Mouse (Mus musculus): ENCODE results near the gene Tspan18.

The Tspan18 gene

DNA sequence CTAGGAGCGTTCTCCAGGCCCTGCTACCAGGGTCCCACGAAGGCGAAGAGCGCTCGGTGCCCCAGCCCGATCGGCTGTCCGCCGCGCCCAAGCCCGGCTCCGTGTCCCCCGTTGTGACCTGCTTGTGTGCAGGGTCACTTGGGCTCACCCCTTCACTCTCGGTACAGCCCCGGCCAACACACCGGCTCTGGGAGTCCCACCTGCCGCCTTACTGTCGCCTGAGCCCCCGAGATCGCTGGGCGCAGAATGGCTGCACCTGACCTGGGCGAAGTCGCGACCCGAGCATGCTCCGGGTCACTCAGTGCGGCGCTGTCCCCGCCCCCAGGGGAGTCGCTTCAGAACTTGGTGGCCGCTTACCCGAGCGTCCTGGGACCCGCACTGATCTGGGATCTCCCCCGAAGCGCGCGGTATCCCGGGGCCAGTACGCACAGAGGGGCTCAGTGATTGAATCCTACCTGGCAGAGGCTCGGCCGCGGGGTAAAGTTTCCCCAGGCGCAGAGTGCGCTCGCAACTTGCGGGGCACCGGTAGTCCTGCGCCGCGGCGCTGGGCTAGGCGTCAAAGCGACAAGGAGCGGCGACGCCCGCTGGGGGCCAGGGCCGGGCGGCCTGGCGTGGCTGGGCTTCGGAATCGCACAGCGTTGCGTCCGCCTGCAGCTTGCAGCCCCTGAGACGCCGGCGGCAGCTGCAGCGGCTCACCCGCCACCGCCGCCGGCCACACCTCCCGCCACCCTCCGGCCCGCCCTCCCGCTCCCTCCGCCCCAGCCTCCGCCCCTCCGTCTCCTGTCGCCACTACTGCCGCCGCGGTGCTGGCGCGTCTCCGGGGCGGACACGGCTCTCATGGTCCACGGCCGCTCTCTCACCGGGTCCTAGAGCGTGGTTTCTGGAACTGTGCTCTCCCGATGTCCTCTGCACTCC, at the start of gene Tspan18:
TSS of gene Tspan18 (minus strand) at position 689 of the 915 bp plus-strand sequence.
- in situ Hi-C loops (cut with MboI, MseI), result loop anchor here (5.0 kb wide), 2 partner anchors 107 to 138 kb away; no protein-coding TSS in a partner anchor

- in situ Hi-C loops (cut with MboI, MseI), result no loop called here
Measured at GRCm38 (mm10) chr2:93383831-93384230, 49.5 kb upstream of the Tspan18 start.

DNA sequence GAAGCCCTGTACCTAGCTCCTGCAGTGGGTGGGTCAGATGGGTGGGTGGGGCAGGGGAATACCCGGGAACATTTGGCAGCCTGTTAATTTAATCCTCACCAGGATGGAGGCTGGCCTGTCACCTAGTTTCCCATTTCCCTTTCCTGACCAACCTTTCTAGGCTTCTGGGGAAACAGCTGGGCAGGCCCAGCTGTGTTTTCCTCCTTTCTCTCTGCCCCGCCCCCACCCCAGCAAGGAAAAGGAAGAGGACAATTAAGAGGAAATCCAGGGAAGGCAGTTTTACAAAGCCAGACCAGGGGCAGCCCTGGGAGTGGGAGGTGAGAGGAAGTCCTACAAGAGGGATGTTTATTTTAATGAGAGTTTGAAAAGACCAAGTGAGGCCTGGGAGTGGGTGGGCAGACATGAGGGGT, 46.4 kb upstream of the Tspan18 start:
- in situ Hi-C loops (cut with MboI, MseI), result no loop called here

- in situ Hi-C loops (cut with MboI, MseI), result no loop called here
Measured at GRCm38 (mm10) chr2:93377797-93378196, 43.5 kb upstream of the Tspan18 start.

DNA sequence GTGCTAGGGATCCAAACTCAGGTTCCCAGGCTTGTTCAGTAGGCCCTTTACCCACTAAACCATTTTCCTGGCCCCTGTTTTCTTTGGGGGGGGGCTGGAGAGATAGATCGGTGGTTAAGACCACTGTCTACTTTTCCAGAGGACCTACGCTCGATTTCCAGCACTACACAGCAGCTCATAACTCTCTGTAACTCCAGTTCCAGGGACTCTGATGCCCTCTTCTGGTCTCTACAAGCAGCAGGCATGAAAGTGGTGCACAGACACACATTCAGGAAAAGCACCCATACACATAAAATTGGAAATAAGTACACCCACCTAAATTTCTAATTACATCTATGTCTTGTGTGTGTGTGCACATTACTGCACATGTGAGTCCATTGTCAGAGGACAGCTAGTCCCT, 42.9 kb upstream of the Tspan18 start:
- in situ Hi-C loops (cut with MboI, MseI), result no loop called here

- in situ Hi-C loops (cut with MboI, MseI), result no loop called here
Measured at GRCm38 (mm10) chr2:93372872-93373271, 38.6 kb upstream of the Tspan18 start.

GRCm38 (mm10) chr2:93372097-93372571, 37.8 kb upstream of the Tspan18 start:
- in situ Hi-C loops (cut with MboI, MseI), result no loop called here

DNA sequence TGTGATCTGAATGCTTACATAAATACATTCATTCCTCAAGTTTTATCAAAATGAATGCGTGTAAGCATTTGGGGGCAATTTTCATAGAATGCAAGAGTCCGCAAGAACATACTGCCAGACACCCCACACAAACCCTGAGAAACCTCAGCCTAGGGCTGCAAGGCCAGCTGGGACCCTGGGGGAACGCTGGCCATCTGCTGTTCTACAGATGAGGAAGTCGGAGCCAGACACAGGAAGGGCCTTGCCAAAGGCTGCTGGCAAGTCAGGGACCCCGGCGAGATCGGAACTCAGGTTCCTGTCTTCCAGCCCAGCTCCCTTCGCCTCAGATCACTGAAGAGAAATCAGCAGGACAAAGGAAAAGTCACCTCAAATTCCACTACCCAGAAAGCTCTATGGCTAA, 34.6 kb upstream of the Tspan18 start:
- in situ Hi-C loops (cut with MboI, MseI), result no loop called here

DNA sequence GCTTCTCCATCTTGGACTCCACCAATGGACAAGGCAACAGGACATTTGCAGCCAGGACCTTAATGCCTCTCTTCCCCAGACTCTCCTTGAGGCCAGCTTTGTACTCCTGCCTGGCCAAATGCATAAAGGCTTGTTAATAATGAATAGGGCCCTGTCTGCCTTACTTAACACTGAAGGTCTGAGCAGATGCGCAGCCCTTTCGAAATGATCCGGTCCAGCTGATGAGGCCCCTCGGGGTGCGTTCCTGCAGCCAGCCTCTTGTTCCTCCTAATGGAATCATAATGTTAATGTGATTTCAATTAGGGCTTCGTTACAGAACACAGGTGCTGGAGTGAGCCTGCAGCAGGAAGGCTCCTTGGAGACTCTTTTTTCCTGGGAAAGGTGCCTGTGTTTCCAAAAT, 33.7 kb upstream of the Tspan18 start:
- in situ Hi-C loops (cut with MboI, MseI), result no loop called here

- in situ Hi-C loops (cut with MboI, MseI), result no loop called here
Measured at GRCm38 (mm10) chr2:93365411-93365810, 31.1 kb upstream of the Tspan18 start.

DNA sequence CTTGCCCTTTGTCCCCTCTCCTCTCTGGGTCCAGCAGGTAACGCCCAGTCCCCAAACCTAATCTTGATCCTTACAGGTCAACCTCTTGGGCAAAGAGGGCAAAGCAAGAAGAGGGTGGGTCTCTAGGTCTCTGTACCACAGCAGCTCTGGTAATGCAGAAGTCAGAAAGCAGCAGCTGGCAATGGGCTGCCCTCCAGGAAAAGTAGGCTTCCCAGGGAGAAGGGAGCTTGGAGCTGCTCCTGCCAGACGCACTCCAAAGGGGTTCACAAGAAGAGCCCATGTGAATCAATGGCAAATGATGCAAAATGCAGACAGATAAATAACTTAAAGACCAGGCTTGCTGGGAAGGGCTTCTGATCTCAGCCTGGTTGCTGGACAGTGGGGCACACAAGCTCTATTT, 30.6 kb upstream of the Tspan18 start:
- in situ Hi-C loops (cut with MboI, MseI), result no loop called here

- in situ Hi-C loops (cut with MboI, MseI), result no loop called here
Measured at GRCm38 (mm10) chr2:93361454-93361853, 27.1 kb upstream of the Tspan18 start.

- in situ Hi-C loops (cut with MboI, MseI), result no loop called here
Measured at GRCm38 (mm10) chr2:93360310-93360709, 26.0 kb upstream of the Tspan18 start.

DNA sequence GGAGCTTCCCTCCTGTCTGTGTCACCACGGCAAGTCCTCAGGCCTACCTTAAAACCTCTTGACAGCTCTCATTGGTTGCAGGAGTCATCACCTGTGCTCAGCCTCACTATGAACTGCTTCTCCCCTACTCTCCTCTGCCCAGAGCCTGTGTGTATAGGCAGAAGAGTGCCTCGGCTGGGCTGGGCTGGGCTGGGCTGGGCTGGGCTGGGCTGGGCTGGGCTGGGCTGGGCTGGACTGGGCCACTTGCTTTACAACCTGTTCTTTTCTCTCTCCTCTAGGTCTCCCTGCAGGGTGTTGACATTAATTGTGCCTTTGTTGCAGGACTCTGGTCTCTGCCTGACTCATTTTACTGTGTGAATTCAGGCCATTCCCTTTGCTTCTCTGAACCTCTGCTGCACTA, 23.1 kb upstream of the Tspan18 start:
- in situ Hi-C loops (cut with MboI, MseI), result no loop called here

DNA sequence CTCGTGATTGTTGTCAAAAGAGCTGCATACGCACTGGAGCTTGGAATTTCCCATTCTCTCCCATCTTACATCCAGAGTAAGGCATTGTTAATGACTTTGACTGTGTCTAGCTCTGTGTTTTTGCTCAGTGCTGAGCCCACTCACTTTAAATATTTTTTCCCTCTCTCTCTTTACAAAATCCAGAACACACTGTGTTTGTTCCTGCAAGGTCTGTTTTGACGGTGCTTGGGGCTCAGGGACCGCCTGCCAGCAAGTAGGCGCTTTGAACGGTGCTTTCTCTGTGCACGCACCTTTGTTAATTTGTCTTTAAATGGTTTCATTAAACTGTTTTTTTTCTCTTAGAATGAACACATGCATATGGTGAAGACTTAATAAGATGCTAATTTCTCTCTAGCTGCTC, 21.5 kb upstream of the Tspan18 start:
- in situ Hi-C loops (cut with MboI, MseI), result no loop called here

- in situ Hi-C loops (cut with MboI, MseI), result no loop called here
Measured at GRCm38 (mm10) chr2:93354621-93355020, 20.3 kb upstream of the Tspan18 start.

GRCm38 (mm10) chr2:93353725-93354124, 19.4 kb upstream of the Tspan18 start:
- in situ Hi-C loops (cut with MboI, MseI), result no loop called here

- in situ Hi-C loops (cut with MboI, MseI), result no loop called here
Measured at GRCm38 (mm10) chr2:93352915-93353685, 18.8 kb upstream of the Tspan18 start.

- in situ Hi-C loops (cut with MboI, MseI), result no loop called here
Measured at GRCm38 (mm10) chr2:93351352-93351751, 17.0 kb upstream of the Tspan18 start.

DNA sequence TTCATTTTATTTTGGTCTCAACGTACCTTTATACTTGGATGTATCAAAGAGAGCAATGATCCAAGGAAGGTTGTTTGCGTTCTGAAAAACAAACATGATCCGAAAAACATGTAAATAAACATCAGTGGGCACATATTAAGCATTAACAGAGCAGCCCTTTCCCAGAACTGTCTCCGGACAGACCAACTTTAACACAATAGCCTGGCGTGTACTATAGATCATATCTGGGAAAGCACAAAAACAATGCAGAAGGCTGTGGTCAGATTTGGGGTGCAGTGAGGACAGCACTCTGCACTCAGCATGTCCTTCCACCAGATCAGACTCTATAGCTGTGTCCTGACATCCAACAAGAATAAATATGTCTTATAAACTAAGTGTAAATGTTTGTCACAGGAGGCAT, 12.7 kb upstream of the Tspan18 start:
- in situ Hi-C loops (cut with MboI, MseI), result no loop called here

GRCm38 (mm10) chr2:93346609-93347008, 12.3 kb upstream of the Tspan18 start:
- in situ Hi-C loops (cut with MboI, MseI), result no loop called here

- in situ Hi-C loops (cut with MboI, MseI), result no loop called here
Measured at GRCm38 (mm10) chr2:93345663-93346268, 11.5 kb upstream of the Tspan18 start.

All from T-helper 1 cell (primary cell).